Mouse (Mus musculus) stomach, embryonic 16.5 days (tissue): ENCODE measurements around the gene Oxct2b. TPM values are rescaled to one million over a fixed set of nuclear protein-coding genes. Genes with fewer than 3 reads are reported as not detected.

Experiments used
- ATAC-seq: fragments of 200-750 bp; cut with Nextera tagmentation; 2 replicates; pipeline ENCODE4 v1.8.0; 2017; ENCODE audit warnings: moderate number of reproducible peaks, moderate TSS enrichment; ENCODE audit not compliant: insufficient read depth, low FRiP score
- H3K27ac ChIP-seq: fragments of 300-500 bp; sonication (generic); 2 replicates; pipeline ENCODE4 v1.5.1; 2014; ENCODE audit warnings: low read length
- H3K27me3 ChIP-seq: fragments of 300-500 bp; sonication (generic); 2 replicates; pipeline ENCODE4 v1.6.1; 2014; ENCODE audit warnings: low read length, control low read depth, mixed read lengths; ENCODE audit not compliant: control insufficient read depth, insufficient read depth
- H3K36me3 ChIP-seq: fragments of 300-500 bp; sonication (generic); 2 replicates; pipeline ENCODE4 v1.6.1; 2014; ENCODE audit warnings: low read length; ENCODE audit not compliant: control insufficient read depth, insufficient read depth
- H3K4me1 ChIP-seq: fragments of 300-500 bp; sonication (generic); 2 replicates; pipeline ENCODE4 v1.6.1; 2014; ENCODE audit warnings: low read length, control low read depth, mixed read lengths; ENCODE audit not compliant: control insufficient read depth, insufficient read depth
- H3K4me2 ChIP-seq: fragments of 300-500 bp; sonication (generic); 2 replicates; pipeline ENCODE4 v1.6.1; 2014; ENCODE audit warnings: low read depth, low read length, mixed read lengths
- H3K4me3 ChIP-seq: fragments of 300-500 bp; sonication (generic); replicated peaks from 2 replicates; pipeline ENCODE4 v1.5.1; 2014; ENCODE audit warnings: mild to moderate bottlenecking, low read length
- H3K9ac ChIP-seq: fragments of 300-500 bp; sonication (generic); 2 replicates; pipeline ENCODE4 v1.6.1; 2014; ENCODE audit warnings: low read length
- H3K9me3 ChIP-seq: fragments of 300-500 bp; sonication (generic); replicated peaks from 2 replicates; pipeline ENCODE4 v1.6.1; 2016; ENCODE audit warnings: low read length, control low read depth; ENCODE audit not compliant: control insufficient read depth
- WGBS: fragments of 180-500 bp; shearing (Covaris S2); extraction: QIAGEN DNeasy Blood & Tissue Kit; methylation state at CpG from one replicate; pipeline ENCODE4 v1.1.7; 2014; 5-methylcytosine and 5-hydroxymethylcytosine counted together
- polyA plus RNA-seq: library from polyadenylated mRNA; unstranded; fragments of >200 nt; fragmentation: Nextera tagmentation; extraction: Ambion mirVana; gene quantifications from 2 replicates; pipeline ENCODE4 v1.2.1, GENCODE M21; 2015

Gene Oxct2b
- polyA plus RNA-seq = 0.22 TPM in 1 of 2 replicates, not detected in the other

- Histone ChIP-seq H3K9ac (no peak within 1 kb of the TSS), H3K4me3 (peak within 1 kb of the TSS; percentile 37), H3K27me3 (peaks cover 6% of the 10 kb centered on the region), H3K4me1 (no peaks in the 10 kb centered on the region), H3K9me3 (no peaks in the 10 kb centered on the region), H3K4me2 (peak within 1 kb of the TSS; percentile 50), H3K27ac (no peak within 1 kb of the TSS), H3K36me3 (no peaks in the 10 kb centered on the region)
- 6% methylated on average over 22 of the region's 22 CpGs for WGBS
- ATAC-seq = no peak
These were observed at the start of gene Oxct2b for GRCm38 (mm10) chr4:123116011-123116410. TSS of gene Oxct2b (plus strand) at chr4:123116266.

GRCm38 (mm10) chr4:123068646-123069045 is 47.4 kb upstream of the Oxct2b start:
- 77% methylated on average over 6 of the region's 6 CpGs for WGBS
- no peak overlapping the region for H3K9ac ChIP-seq
- H3K9me3 ChIP-seq = no peaks in the 10 kb centered on the region
- no peak overlapping the region for H3K4me2 ChIP-seq
- no peaks in the 10 kb centered on the region for H3K27me3 ChIP-seq
- no peaks in the 10 kb centered on the region for H3K36me3 ChIP-seq
- H3K27ac ChIP-seq = peak overlapping the region; percentile 39
- H3K4me3 ChIP-seq = no peak overlapping the region
- ATAC-seq = no peak
- no peaks in the 10 kb centered on the region for H3K4me1 ChIP-seq

GRCm38 (mm10) chr4:123071266-123071966 is 44.6 kb upstream of the Oxct2b start:
- Histone ChIP-seq H3K4me2 (peak overlapping the region; percentile 25; the same call in 1 of the 2 replicates), H3K4me3 (no peak overlapping the region), H3K36me3 (no peaks in the 10 kb centered on the region), H3K9ac (no peak overlapping the region), H3K4me1 (no peaks in the 10 kb centered on the region), H3K9me3 (no peaks in the 10 kb centered on the region), H3K27ac (peak overlapping the region; percentile 68), H3K27me3 (no peaks in the 10 kb centered on the region)
- peak; percentile 91 for ATAC-seq
- 5% methylated on average over 13 of the region's 13 CpGs for WGBS

GRCm38 (mm10) chr4:123076928-123077327 is 39.1 kb upstream of the Oxct2b start:
- no peaks in the 10 kb centered on the region for H3K4me1 ChIP-seq
- no peaks in the 10 kb centered on the region for H3K27me3 ChIP-seq
- WGBS = 50% methylated on average over 8 of the region's 8 CpGs
- 0 out of 2 replicates have a peak overlapping the region, but pooled peaks have one; percentile 20 for H3K27ac ChIP-seq
- H3K9ac ChIP-seq = no peak overlapping the region
- no peak overlapping the region for H3K4me3 ChIP-seq
- H3K9me3 ChIP-seq = no peaks in the 10 kb centered on the region
- H3K4me2 ChIP-seq = no peak overlapping the region
- H3K36me3 ChIP-seq = no peaks in the 10 kb centered on the region
- no peak for ATAC-seq

GRCm38 (mm10) chr4:123078231-123078630 is 37.8 kb upstream of the Oxct2b start:
- Histone ChIP-seq H3K9me3 (no peaks in the 10 kb centered on the region), H3K27ac (no peak overlapping the region), H3K4me2 (no peak overlapping the region), H3K4me1 (no peaks in the 10 kb centered on the region; the same call in 1 of the 2 replicates), H3K4me3 (no peak overlapping the region), H3K9ac (no peak overlapping the region), H3K36me3 (no peaks in the 10 kb centered on the region), H3K27me3 (no peaks in the 10 kb centered on the region)
- no peak for ATAC-seq
- 69% methylated on average over 4 of the region's 4 CpGs for WGBS

- Histone ChIP-seq H3K4me1 (no peaks in the 10 kb centered on the region; the same call in 1 of the 2 replicates), H3K4me2 (0 out of 2 replicates have a peak overlapping the region, but pooled peaks have one; percentile 7), H3K36me3 (no peaks in the 10 kb centered on the region), H3K4me3 (no peak overlapping the region), H3K27me3 (no peaks in the 10 kb centered on the region), H3K27ac (peak overlapping the region; percentile 78), H3K9me3 (no peaks in the 10 kb centered on the region), H3K9ac (peak overlapping the region; percentile 43; the same call in 1 of the 2 replicates)
- ATAC-seq = peak; percentile 83
- WGBS = 39% methylated on average over 13 of the region's 13 CpGs
These were observed 35.3 kb upstream of the Oxct2b start for GRCm38 (mm10) chr4:123080791-123081190.

- Histone ChIP-seq H3K27me3 (no peaks in the 10 kb centered on the region), H3K4me1 (no peaks in the 10 kb centered on the region; the same call in 1 of the 2 replicates), H3K36me3 (no peaks in the 10 kb centered on the region), H3K4me3 (no peak overlapping the region), H3K27ac (no peak overlapping the region), H3K9me3 (no peaks in the 10 kb centered on the region), H3K9ac (no peak overlapping the region), H3K4me2 (no peak overlapping the region)
- ATAC-seq = peak; percentile 47; the same call in 1 of the 2 replicates
- WGBS = 69% methylated on average over 20 of the region's 20 CpGs
These were observed 33.5 kb upstream of the Oxct2b start for GRCm38 (mm10) chr4:123082283-123083163.

GRCm38 (mm10) chr4:123083323-123083902 is 32.7 kb upstream of the Oxct2b start:
- no peak for ATAC-seq
- Histone ChIP-seq H3K36me3 (no peaks in the 10 kb centered on the region), H3K4me1 (no peaks in the 10 kb centered on the region; the same call in 1 of the 2 replicates), H3K9ac (no peak overlapping the region), H3K27ac (no peak overlapping the region), H3K9me3 (no peaks in the 10 kb centered on the region), H3K27me3 (no peaks in the 10 kb centered on the region), H3K4me3 (no peak overlapping the region), H3K4me2 (no peak overlapping the region)
- WGBS = 69% methylated on average over 13 of the region's 13 CpGs
